Mouse (Mus musculus) midbrain, embryonic 11.5 days (tissue): ENCODE data around the gene Fpr2. TPM values are rescaled to one million over a fixed set of nuclear protein-coding genes. Genes with fewer than 3 reads are reported as not detected.
A peak's percentile ranks its signal among the peaks of the same experiment; 100 is the strongest.
"Not testable (repeated sequence)": the region's sequence is repeated elsewhere in the genome, so short reads cannot be mapped to it uniquely, and the experiment has no call there.

Experiments used
- ATAC-seq: fragments of 200-750 bp; cut with Nextera tagmentation; 2 replicates; pipeline ENCODE4 v1.8.0; 2017; ENCODE audit warnings: moderate TSS enrichment, moderate library complexity; ENCODE audit not compliant: low FRiP score
- DNase-seq: peaks from one replicate; pipeline ENCODE4 v3.0.0; 2015; ENCODE audit warnings: low spot score; ENCODE audit errors: missing footprints
- H3K27ac ChIP-seq: fragments of 300-500 bp; sonication (generic); 2 replicates; pipeline ENCODE4 v1.5.1; 2014; ENCODE audit warnings: low read depth, low read length
- H3K27me3 ChIP-seq: fragments of 300-500 bp; sonication (generic); 2 replicates; pipeline ENCODE4 v1.6.1; 2014; ENCODE audit warnings: mild to moderate bottlenecking, low read length, moderate library complexity, mixed read lengths; ENCODE audit not compliant: control insufficient read depth, insufficient read depth
- H3K36me3 ChIP-seq: fragments of 300-500 bp; sonication (generic); 2 replicates; pipeline ENCODE4 v1.6.1; 2014; ENCODE audit warnings: mild to moderate bottlenecking, low read length, moderate library complexity, mixed read lengths; ENCODE audit not compliant: control insufficient read depth, insufficient read depth
- H3K4me1 ChIP-seq: fragments of 300-500 bp; sonication (generic); 2 replicates; pipeline ENCODE4 v1.6.1; 2014; ENCODE audit warnings: low read length; ENCODE audit not compliant: control insufficient read depth, insufficient read depth
- H3K4me2 ChIP-seq: fragments of 300-500 bp; sonication (generic); 2 replicates; pipeline ENCODE4 v1.6.1; 2014; ENCODE audit warnings: mild to moderate bottlenecking, moderate library complexity
- H3K4me3 ChIP-seq: fragments of 300-500 bp; sonication (generic); 2 replicates; pipeline ENCODE4 v1.5.1; 2014; ENCODE audit warnings: low read depth, low read length
- H3K9ac ChIP-seq: fragments of 300-500 bp; sonication (generic); 2 replicates; pipeline ENCODE4 v1.6.1; 2014; ENCODE audit warnings: low read length
- H3K9me3 ChIP-seq: fragments of 300-500 bp; sonication (generic); 2 replicates; pipeline ENCODE4 v1.6.1; 2016; ENCODE audit warnings: low read length; ENCODE audit not compliant: control insufficient read depth
- WGBS: fragments of 180-500 bp; shearing (Covaris S2); extraction: QIAGEN DNeasy Blood & Tissue Kit; methylation state at CpG from one replicate; pipeline ENCODE4 v1.1.7; 2014; 5-methylcytosine and 5-hydroxymethylcytosine counted together
- polyA plus RNA-seq: library from polyadenylated mRNA; unstranded; fragments of >200 nt; fragmentation: Nextera tagmentation; extraction: Ambion mirVana; gene quantifications from 2 replicates; pipeline ENCODE4 v1.2.1, GENCODE M21; 2014

The Fpr2 gene
- not detected in 2 replicates for polyA plus RNA-seq

- H3K4me2 ChIP-seq: no peak within 1 kb of the TSS
- no peak within 1 kb of the TSS for H3K4me3 ChIP-seq
- H3K27ac ChIP-seq: no peak within 1 kb of the TSS
- H3K9me3 ChIP-seq: no peaks in the 10 kb centered on the region
- 49% methylated on average over 1 of the region's 1 CpGs for WGBS
- ATAC-seq (no peak), DNase-seq (no peak)
- H3K9ac ChIP-seq: no peak within 1 kb of the TSS
- H3K27me3 ChIP-seq: no peaks in the 10 kb centered on the region
- H3K4me1 ChIP-seq: no peaks in the 10 kb centered on the region
- H3K36me3 ChIP-seq: no peaks in the 10 kb centered on the region
Observed at GRCm38 (mm10) chr17:17887774-17888248, at the start of gene Fpr2, which contains the start of gene Fpr3. TSS of gene Fpr2 (plus strand) at chr17:17887824. TSS of gene Fpr3 (plus strand) at chr17:17887852.

- Histone ChIP-seq H3K9me3 (no peaks in the 10 kb centered on the region), H3K4me1 (peaks cover 14% of the 10 kb centered on the region), H3K4me2 (peak overlapping the region; percentile 60), H3K9ac (peak overlapping the region; percentile 58), H3K4me3 (peak overlapping the region; percentile 37), H3K27me3 (no peaks in the 10 kb centered on the region), H3K36me3 (peaks cover 3% of the 10 kb centered on the region; the same call in 1 of the 2 replicates), H3K27ac (peak overlapping the region; percentile 32)
- peak; percentile 97 for DNase-seq
- ATAC-seq: peak; percentile 98
- WGBS: under 1% methylated on average over 43 of the region's 43 CpGs
Observed at GRCm38 (mm10) chr17:17837919-17838701, 49.5 kb upstream of the Fpr2 start.

GRCm38 (mm10) chr17:17839276-17839675 is 48.3 kb upstream of the Fpr2 start:
- H3K4me2 ChIP-seq: no peak overlapping the region
- ATAC-seq: no peak
- 89% methylated on average over 2 of the region's 2 CpGs for WGBS

DNA sequence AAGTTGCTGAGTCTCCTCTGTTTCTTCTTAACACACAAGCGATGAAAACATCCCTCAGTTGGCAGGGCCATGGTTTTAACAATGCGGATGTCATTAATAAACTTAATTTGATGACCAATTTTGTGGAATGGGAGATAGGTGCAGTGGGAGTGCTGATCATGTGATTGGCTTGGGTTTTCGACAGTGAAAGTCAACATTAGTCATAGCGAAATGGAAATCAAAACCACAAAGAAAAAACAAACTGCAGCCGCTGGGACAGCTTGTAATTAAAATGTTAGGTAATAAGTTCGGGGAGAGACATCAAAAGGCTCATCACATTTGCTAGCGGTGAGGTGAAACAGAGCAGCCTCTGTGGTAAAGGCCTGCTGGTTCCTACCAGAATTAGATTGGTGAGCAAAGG is 46.8 kb upstream of the Fpr2 start:
- Histone ChIP-seq H3K4me1 (peaks cover 7% of the 10 kb centered on the region), H3K9ac (no peak overlapping the region), H3K4me2 (no peak overlapping the region), H3K27ac (no peak overlapping the region), H3K36me3 (peaks cover 3% of the 10 kb centered on the region; the same call in 1 of the 2 replicates), H3K4me3 (no peak overlapping the region), H3K9me3 (no peaks in the 10 kb centered on the region), H3K27me3 (no peaks in the 10 kb centered on the region)
- DNase-seq (no peak), ATAC-seq (no peak)
- 93% methylated on average over 7 of the region's 7 CpGs for WGBS

More at GRCm38 (mm10) chr17:17839276-17839675, 48.3 kb upstream of the Fpr2 start:
- Histone ChIP-seq H3K9me3 (no peaks in the 10 kb centered on the region), H3K4me3 (no peak overlapping the region), H3K27me3 (no peaks in the 10 kb centered on the region), H3K27ac (no peak overlapping the region), H3K4me1 (peaks cover 14% of the 10 kb centered on the region), H3K9ac (no peak overlapping the region), H3K36me3 (peaks cover 3% of the 10 kb centered on the region; the same call in 1 of the 2 replicates)
- no peak for DNase-seq

GRCm38 (mm10) chr17:17843534-17844261 is 43.9 kb upstream of the Fpr2 start:
- no peaks in the 10 kb centered on the region for H3K9me3 ChIP-seq
- H3K27ac ChIP-seq: no peak overlapping the region
- H3K4me2 ChIP-seq: no peak overlapping the region
- peaks cover 3% of the 10 kb centered on the region; the same call in 1 of the 2 replicates for H3K36me3 ChIP-seq
- H3K4me1 ChIP-seq: no peaks in the 10 kb centered on the region; the same call in 1 of the 2 replicates
- 77% methylated on average over 27 of the region's 27 CpGs for WGBS
- no peaks in the 10 kb centered on the region for H3K27me3 ChIP-seq
- H3K4me3 ChIP-seq: no peak overlapping the region
- peak; percentile 64 for ATAC-seq
- H3K9ac ChIP-seq: no peak overlapping the region
- peak; percentile 78 for DNase-seq

- not testable (repeated sequence) for H3K27me3 ChIP-seq, H3K27ac ChIP-seq, H3K9ac ChIP-seq, ATAC-seq, H3K4me1 ChIP-seq, H3K4me2 ChIP-seq, H3K36me3 ChIP-seq, H3K4me3 ChIP-seq, H3K9me3 ChIP-seq, DNase-seq
- 85% methylated on average over 3 of the region's 3 CpGs for WGBS
Observed at GRCm38 (mm10) chr17:17844606-17845005, 43.0 kb upstream of the Fpr2 start.

GRCm38 (mm10) chr17:17845187-17846027 is 42.2 kb upstream of the Fpr2 start:
- Histone ChIP-seq H3K9me3 (no peaks in the 10 kb centered on the region), H3K4me3 (no peak overlapping the region), H3K36me3 (no peaks in the 10 kb centered on the region; the same call in 1 of the 2 replicates), H3K27ac (no peak overlapping the region), H3K4me2 (no peak overlapping the region), H3K9ac (no peak overlapping the region), H3K27me3 (peaks cover 8% of the 10 kb centered on the region; the same call in 1 of the 2 replicates), H3K4me1 (no peaks in the 10 kb centered on the region)
- 73% methylated on average over 10 of the region's 10 CpGs for WGBS
- DNase-seq (no peak), ATAC-seq (no peak)

DNA sequence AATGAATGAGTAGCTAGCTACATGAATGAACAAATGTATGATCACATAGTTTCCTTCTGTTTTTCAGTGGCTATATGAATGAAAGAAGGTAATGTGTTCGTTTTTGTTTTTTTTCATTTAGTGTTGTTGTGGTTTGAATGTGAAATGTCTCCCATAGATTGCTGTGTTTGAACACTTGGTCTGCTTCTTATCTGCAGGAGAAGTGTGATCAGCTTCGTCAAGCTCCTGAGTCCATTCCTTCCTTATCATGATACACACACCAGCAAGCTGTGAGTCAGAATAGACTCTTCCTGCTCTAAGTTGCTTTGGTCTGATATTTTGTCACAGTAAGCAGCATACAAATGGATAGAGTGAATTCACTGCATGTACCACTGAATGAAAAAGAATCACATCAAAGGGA is 38.6 kb upstream of the Fpr2 start:
- Histone ChIP-seq H3K4me3 (no peak overlapping the region), H3K36me3 (no peaks in the 10 kb centered on the region), H3K4me1 (no peaks in the 10 kb centered on the region), H3K27ac (no peak overlapping the region), H3K4me2 (no peak overlapping the region), H3K9me3 (no peaks in the 10 kb centered on the region), H3K27me3 (peaks cover 8% of the 10 kb centered on the region; the same call in 1 of the 2 replicates), H3K9ac (no peak overlapping the region)
- DNase-seq: no peak
- WGBS: 76% methylated on average over 2 of the region's 2 CpGs
- ATAC-seq: no peak
